32 mouse cellular contexts compared by ENCODE assay signal in the genomic region with DNA sequence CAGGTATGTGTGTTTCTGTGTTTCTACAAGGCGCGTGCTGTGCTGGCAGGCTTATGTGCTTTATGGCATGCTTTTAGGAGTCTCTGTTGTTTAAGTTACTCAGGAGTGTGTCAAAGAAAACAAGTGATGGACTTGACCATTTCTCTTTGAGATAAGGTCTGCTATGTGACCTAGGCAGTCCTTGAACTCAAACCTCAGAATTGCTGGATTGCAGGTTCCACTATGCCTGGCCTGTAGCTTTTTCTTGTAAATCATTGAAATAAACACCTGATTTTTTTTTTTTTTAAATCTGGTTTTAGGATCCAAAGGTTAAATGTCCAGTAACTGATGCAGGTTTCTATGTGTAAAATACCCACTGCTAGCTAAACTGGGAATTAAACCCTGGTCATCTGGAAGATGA. TPM values are rescaled to one million over a fixed set of nuclear protein-coding genes. Genes with fewer than 3 reads are reported as not detected.
"Had no signal": no experiment of that assay in that cellular context is flagged by ENCODE, and none has a peak within 500 bp of the region (broad histone marks: within the 10 kb centered on the region; RNA-seq: fewer than 3 reads in every experiment).

No protein-coding gene starts in this region.

- H3K9ac ChIP-seq: limb, embryonic 12.5 days; limb, embryonic 13.5 days; limb, embryonic 15.5 days; liver, embryonic 12.5 days; liver, embryonic 13.5 days; liver, embryonic 14.5 days; liver, embryonic 15.5 days; lung, embryonic 14.5 days; lung, embryonic 15.5 days; midbrain, embryonic 12.5 days; midbrain, embryonic 13.5 days; midbrain, embryonic 15.5 days; neural tube, embryonic 12.5 days had no signal

- H3K27ac ChIP-seq: limb, embryonic 10.5 days; limb, embryonic 12.5 days; limb, embryonic 13.5 days; limb, embryonic 15.5 days; liver, embryonic 12.5 days; liver, embryonic 13.5 days; liver, embryonic 14.5 days; liver, embryonic 15.5 days; lung, embryonic 15.5 days; macrophage; midbrain, embryonic 10.5 days; midbrain, embryonic 12.5 days; midbrain, embryonic 13.5 days; midbrain, embryonic 15.5 days; neural tube, embryonic 12.5 days had no signal

- H3K4me3 ChIP-seq: limb, embryonic 10.5 days; limb, embryonic 12.5 days; limb, embryonic 13.5 days; limb, embryonic 15.5 days; liver, embryonic 12.5 days; liver, embryonic 13.5 days; liver, embryonic 15.5 days; lung, embryonic 15.5 days; megakaryocyte, embryonic 14.5 days; midbrain, embryonic 10.5 days; midbrain, embryonic 12.5 days; midbrain, embryonic 13.5 days; midbrain, embryonic 15.5 days; myocyte; neural tube, embryonic 12.5 days had no signal

- H3K4me1 ChIP-seq: limb, embryonic 10.5 days; limb, embryonic 12.5 days had no signal

- H3K4me2 ChIP-seq: limb, embryonic 12.5 days; limb, embryonic 13.5 days; limb, embryonic 15.5 days; liver, embryonic 11.5 days; liver, embryonic 12.5 days; liver, embryonic 13.5 days; liver, embryonic 15.5 days; lung, embryonic 14.5 days; lung, embryonic 15.5 days; midbrain, embryonic 11.5 days; midbrain, embryonic 12.5 days; midbrain, embryonic 13.5 days; midbrain, embryonic 15.5 days; neural tube, embryonic 12.5 days had no signal

- H3K9me3 ChIP-seq: limb, embryonic 10.5 days; limb, embryonic 12.5 days; limb, embryonic 13.5 days; limb, embryonic 15.5 days; liver, embryonic 12.5 days; liver, embryonic 13.5 days; liver, embryonic 15.5 days; lung, embryonic 15.5 days; megakaryocyte, embryonic 14.5 days; midbrain, embryonic 10.5 days; midbrain, embryonic 12.5 days; midbrain, embryonic 13.5 days; midbrain, embryonic 15.5 days; neural tube, embryonic 12.5 days had no signal

- DNase-seq: left cerebral cortex, postnatal 4 days; liver; liver, embryonic 13.5 days; lung, adult 18-20 months; lung, adult 2 months; lung, embryonic 14.5 days; lung, postnatal 10 days; lung, postnatal 14 days; lung, postnatal 36 days; lung, postnatal 4 days; midbrain, embryonic 14.5 days had no signal

- ATAC-seq: liver, embryonic 12.5 days; lung, postnatal 0 days; midbrain, embryonic 13.5 days; midbrain, embryonic 15.5 days; midbrain, embryonic 16.5 days had no signal

- H3K27me3 ChIP-seq: limb, embryonic 12.5 days; limb, embryonic 13.5 days; limb, embryonic 15.5 days; liver, embryonic 12.5 days; liver, embryonic 13.5 days; liver, embryonic 15.5 days; lung, embryonic 15.5 days; megakaryocyte, embryonic 14.5 days; midbrain, embryonic 12.5 days; midbrain, embryonic 13.5 days; midbrain, embryonic 15.5 days; neural tube, embryonic 12.5 days had no signal

RNA-seq across cellular contexts. Expression of gene Slc45a3, which starts 43.7 kb away (rescaled TPM):
- total RNA-seq: monocyte, adult 5-6 weeks had no signal
